Mouse (Mus musculus): ENCODE data around the gene Ksr2.

GRCm38 (mm10) chr5:117399281-117399680 is 14.5 kb upstream of the Ksr2 start:
- TF ChIP-seq CTCF (IDR thresholded peaks at IDR 0.05; ENCODE audit: extremely low read depth, insufficient read depth, insufficient read length, insufficient replicate concordance) (no peak), POLR2A (IDR thresholded peaks at IDR 0.05; ENCODE audit: low read depth, low read length) (no peak)

Data from spleen, adult 2 months (tissue).